Mouse (Mus musculus) embryonic facial prominence, embryonic 10.5 days (tissue): ENCODE results near the gene Pde4dip. TPM values are rescaled to one million over a fixed set of nuclear protein-coding genes. Genes with fewer than 3 reads are reported as not detected.

Experiments
- DNase-seq: peaks from one replicate; pipeline ENCODE4 v3.0.0-alpha.2; 2017; ENCODE audit warnings: low spot score
- H3K27ac ChIP-seq: fragments of 300-500 bp; sonication (generic); replicated peaks from 2 replicates; pipeline ENCODE4 v1.5.1; 2016; ENCODE audit warnings: mild to moderate bottlenecking
- H3K27me3 ChIP-seq: fragments of 300-500 bp; sonication (generic); replicated peaks from 2 replicates; pipeline ENCODE4 v1.6.1; 2016; ENCODE audit warnings: low read depth, mild to moderate bottlenecking; ENCODE audit not compliant: poor library complexity, severe bottlenecking
- H3K36me3 ChIP-seq: fragments of 300-500 bp; sonication (generic); replicated peaks from 2 replicates; pipeline ENCODE4 v1.6.1; 2016; ENCODE audit warnings: mild to moderate bottlenecking, moderate library complexity
- H3K4me1 ChIP-seq: fragments of 300-500 bp; sonication (generic); 2 replicates; pipeline ENCODE4 v1.6.1; 2016
- H3K4me3 ChIP-seq: fragments of 300-500 bp; sonication (generic); 2 replicates; pipeline ENCODE4 v1.5.1; 2016; ENCODE audit warnings: mild to moderate bottlenecking, moderate library complexity
- H3K9me3 ChIP-seq: fragments of 300-500 bp; sonication (generic); 2 replicates; pipeline ENCODE4 v1.6.1; 2016; ENCODE audit warnings: mild to moderate bottlenecking
- WGBS: fragments of 180-500 bp; shearing (Covaris S2); methylation state at CpG from one replicate; pipeline ENCODE4 v1.1.7; 2016; 5-methylcytosine and 5-hydroxymethylcytosine counted together
- polyA plus RNA-seq: library from polyadenylated mRNA; unstranded; fragments of >200 nt; fragmentation: Nextera tagmentation; extraction: Ambion mirVana; gene quantifications from 2 replicates; pipeline ENCODE4 v1.2.1, GENCODE M21; 2016

Pde4dip gene
- polyA plus RNA-seq, 1 experiment from 2014 or later: 28.2 TPM

DNA sequence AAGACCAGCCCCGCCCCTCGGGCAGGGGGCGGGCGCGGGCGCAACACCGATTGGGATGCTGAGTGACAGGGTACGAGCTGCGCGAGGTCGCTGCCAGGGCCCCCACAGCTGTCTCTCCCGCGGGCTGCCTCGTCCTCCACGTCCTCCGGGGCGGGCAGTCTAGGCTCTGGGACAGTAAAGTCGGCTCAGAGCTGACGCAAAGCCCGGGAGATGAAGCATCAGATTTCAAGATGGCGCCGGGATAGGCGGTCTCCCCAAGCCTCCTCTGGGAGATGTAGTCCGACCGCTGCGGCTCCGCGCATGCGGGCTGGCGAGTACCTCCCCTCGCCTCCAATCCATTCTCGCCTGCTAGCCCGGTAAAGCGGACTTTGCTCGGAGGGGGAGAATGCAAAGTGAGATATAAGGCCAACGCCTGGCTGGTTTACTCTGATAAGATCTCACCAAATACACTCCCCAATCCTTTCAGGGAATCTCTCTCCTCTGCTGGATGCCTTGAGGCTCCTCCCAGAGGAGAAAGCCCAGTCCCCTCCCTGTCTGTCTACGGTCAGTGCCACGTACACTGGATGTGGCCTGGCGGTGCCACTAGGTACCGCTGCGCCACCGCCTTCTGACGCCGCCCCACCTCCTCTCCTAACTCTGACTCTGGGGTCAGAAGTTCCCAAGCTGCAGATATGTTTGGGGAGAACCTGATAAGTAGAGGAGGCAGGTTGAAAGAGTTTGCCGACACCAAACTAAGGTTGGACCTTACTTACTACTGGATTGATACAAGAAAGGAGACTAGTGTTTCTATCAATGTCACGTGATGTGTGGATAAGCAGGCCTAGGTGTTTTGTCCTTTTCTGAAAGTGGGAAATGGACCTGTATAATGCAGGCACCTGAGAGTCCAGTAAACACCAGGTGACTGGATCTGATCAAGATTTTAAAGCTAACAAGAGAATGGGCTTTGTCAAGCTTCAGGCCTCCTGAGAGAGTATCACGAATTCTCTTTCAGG is 120.4 kb downstream of the Pde4dip start:
- H3K4me1 ChIP-seq: peaks cover 23% of the 10 kb centered on the region
- no peaks in the 10 kb centered on the region for H3K9me3 ChIP-seq

DNA sequence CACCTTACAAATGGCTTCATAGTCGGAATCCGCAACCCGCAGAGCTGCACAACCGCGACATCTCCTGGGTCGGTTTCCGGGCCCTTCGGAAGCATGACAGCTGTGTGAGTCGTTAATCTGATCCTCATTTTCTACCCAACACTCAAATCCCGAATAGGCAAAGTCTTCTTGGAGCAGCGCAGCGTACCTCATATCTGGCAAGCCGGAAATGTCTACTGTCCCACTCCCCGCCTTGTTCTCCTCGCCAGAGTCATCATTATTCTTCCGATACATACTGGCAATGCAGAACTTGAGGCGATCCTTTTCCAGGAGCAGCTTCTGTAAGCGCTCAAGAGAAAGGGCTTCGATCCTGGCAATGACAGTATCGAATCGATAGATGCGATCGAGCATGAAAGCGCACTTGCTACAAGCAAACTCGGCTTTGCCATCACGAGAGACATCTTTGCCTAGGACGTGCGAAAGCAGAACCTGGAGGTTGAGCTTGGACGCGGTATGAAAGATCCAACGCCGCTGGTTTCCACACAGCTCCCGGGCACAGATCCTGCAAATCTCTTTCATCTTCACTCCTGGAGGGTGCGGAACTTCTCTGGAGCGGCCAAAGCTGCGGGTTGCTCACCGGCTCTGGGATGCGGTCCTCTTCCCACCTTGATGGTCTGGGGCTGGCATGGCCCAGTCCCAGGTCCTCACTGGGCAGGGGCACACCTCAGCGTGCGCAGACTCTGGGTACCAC is 121.3 kb downstream of the Pde4dip start:
- Histone ChIP-seq H3K27me3 (no peaks in the 10 kb centered on the region), H3K27ac (peak overlapping the region; percentile 90), H3K4me3 (peak overlapping the region; percentile 86), H3K9me3 (no peaks in the 10 kb centered on the region), H3K36me3 (no peaks in the 10 kb centered on the region), H3K4me1 (peaks cover 23% of the 10 kb centered on the region)
- 8% methylated on average over 40 of the region's 40 CpGs for WGBS
- no peak for DNase-seq

More for the DNA sequence above, 120.4 kb downstream of the Pde4dip start:
- peak; percentile 95 for DNase-seq
- H3K4me3 ChIP-seq: peak overlapping the region; percentile 86
- no peaks in the 10 kb centered on the region for H3K36me3 ChIP-seq
- no peaks in the 10 kb centered on the region for H3K27me3 ChIP-seq
- WGBS: 3% methylated on average over 47 of the region's 47 CpGs
- peak overlapping the region; percentile 90 for H3K27ac ChIP-seq

DNA sequence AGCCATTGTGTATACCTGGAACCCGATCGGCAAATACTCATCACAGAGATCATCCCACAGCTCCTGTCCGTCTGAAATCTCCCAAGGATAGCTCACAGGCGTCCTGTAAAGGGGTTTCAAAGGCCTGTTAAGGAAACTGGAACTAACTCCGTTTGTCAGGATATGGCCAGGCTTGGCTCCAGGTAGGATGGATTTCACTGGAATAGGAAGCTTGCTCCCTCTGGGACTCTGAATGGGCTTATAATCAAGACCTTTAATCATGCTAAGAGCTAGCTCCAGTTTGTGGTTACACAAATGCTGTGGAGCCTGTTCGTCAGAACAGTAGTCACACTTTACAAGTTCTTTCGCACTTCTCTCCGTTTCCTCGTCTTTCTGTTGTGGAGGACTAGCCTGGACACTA is 122.0 kb downstream of the Pde4dip start:
- H3K9me3 ChIP-seq: no peaks in the 10 kb centered on the region
- peak overlapping the region; percentile 86 for H3K4me3 ChIP-seq
- H3K27ac ChIP-seq: no peak overlapping the region
- WGBS: 55% methylated on average over 9 of the region's 9 CpGs
- H3K36me3 ChIP-seq: no peaks in the 10 kb centered on the region
- no peak for DNase-seq
- H3K27me3 ChIP-seq: no peaks in the 10 kb centered on the region
- peaks cover 23% of the 10 kb centered on the region for H3K4me1 ChIP-seq

DNA sequence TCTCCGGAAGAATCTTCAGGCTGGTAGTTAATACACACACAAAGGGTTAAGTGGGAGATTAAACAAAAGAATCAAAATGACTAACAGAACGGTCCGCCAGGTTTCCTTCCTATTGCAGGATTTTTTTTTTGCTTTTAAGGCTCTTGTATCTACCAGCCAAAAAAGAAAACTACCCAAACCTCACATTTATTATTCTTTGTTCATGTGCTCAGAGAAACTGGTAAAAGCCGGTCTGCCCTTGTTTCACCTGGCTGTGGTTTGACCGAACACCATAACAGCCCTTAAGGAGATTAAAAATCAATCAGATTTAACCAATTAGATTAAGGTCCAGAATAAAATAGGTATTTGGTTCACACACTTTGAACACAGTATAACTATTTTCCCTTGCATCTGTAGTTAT is 124.4 kb downstream of the Pde4dip start:
- peaks cover 23% of the 10 kb centered on the region for H3K4me1 ChIP-seq

DNA sequence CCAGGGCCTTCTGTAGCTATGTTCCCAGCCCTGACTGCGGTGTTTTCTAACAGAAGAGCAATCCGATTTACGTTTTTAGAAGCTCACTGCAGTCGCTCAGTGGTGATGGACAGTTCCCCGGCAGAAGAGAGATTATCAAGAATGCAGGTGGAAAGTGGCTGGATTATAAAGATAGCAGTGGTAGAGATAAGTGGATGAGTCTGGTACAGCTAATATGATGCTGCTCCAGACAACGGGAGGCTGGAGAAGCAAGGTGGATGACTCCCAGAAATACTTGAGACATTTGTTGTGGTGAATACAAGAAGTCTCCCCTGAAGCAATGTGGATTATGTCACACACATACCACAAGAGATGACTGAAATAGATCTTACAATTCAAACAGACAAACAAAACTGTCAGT is 126.6 kb downstream of the Pde4dip start:
- Histone ChIP-seq H3K9me3 (no peaks in the 10 kb centered on the region), H3K4me1 (peaks cover 17% of the 10 kb centered on the region), H3K27me3 (no peaks in the 10 kb centered on the region), H3K4me3 (no peak overlapping the region), H3K27ac (no peak overlapping the region), H3K36me3 (peaks cover 18% of the 10 kb centered on the region)
- DNase-seq: no peak
- 88% methylated on average over 6 of the region's 6 CpGs for whole genome bisulfite sequencing

More for the DNA sequence above, 124.4 kb downstream of the Pde4dip start:
- no peak for DNase-seq
- Histone ChIP-seq H3K27ac (no peak overlapping the region), H3K36me3 (no peaks in the 10 kb centered on the region), H3K27me3 (no peaks in the 10 kb centered on the region), H3K4me3 (no peak overlapping the region), H3K9me3 (no peaks in the 10 kb centered on the region)
- WGBS: 82% methylated on average over 5 of the region's 5 CpGs

DNA sequence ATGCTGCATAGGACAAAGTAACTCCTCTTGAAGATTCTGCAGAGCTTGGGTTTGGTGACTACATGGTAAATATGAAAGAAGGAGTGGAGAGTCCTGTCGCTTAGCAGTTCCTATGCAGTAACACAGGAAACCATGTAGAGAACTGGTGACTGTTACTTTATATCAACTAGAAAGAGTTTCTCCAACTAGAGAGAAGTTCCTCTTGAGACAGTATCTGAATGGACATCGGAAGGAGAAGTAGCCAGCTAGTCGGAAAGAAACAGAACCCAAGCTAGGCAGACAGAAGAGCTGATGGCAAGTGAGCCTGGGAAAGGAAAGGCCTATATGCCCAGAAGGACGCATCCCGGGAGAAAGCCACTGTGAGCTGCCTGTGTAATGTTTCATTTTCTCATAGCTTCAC is 127.3 kb downstream of the Pde4dip start:
- Histone ChIP-seq H3K9me3 (no peaks in the 10 kb centered on the region), H3K4me3 (no peak overlapping the region), H3K4me1 (peaks cover 9% of the 10 kb centered on the region), H3K27me3 (no peaks in the 10 kb centered on the region), H3K36me3 (peaks cover 26% of the 10 kb centered on the region), H3K27ac (no peak overlapping the region)
- WGBS: 97% methylated on average over 5 of the region's 5 CpGs
- no peak for DNase-seq

DNA sequence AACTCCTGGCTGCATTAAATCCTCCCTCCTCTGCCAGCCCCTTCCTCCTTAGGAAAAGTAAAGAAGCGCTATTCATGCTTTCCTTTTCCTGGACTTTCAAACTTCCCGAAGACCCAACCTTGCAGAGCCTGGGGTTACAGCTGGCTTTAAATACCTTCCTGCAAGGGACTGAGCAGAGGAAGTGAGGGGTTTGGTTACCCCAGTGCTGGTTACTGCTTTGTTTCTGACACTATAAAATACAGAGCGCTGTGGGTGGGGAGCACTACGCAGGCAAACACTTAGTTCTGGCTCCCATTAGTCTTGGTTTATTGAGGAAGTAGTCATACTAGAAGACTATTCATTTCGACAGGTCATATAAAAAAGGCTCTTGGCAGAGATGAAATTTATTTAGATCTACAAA is 128.7 kb downstream of the Pde4dip start:
- no peaks in the 10 kb centered on the region; the same call in none of the 2 replicates for H3K4me1 ChIP-seq
- H3K4me3 ChIP-seq: no peak overlapping the region
- no peaks in the 10 kb centered on the region for H3K27me3 ChIP-seq
- no peaks in the 10 kb centered on the region for H3K9me3 ChIP-seq
- no peak overlapping the region for H3K27ac ChIP-seq
- H3K36me3 ChIP-seq: peaks cover 39% of the 10 kb centered on the region
- DNase-seq: no peak
- WGBS: 79% methylated on average over 5 of the region's 5 CpGs

DNA sequence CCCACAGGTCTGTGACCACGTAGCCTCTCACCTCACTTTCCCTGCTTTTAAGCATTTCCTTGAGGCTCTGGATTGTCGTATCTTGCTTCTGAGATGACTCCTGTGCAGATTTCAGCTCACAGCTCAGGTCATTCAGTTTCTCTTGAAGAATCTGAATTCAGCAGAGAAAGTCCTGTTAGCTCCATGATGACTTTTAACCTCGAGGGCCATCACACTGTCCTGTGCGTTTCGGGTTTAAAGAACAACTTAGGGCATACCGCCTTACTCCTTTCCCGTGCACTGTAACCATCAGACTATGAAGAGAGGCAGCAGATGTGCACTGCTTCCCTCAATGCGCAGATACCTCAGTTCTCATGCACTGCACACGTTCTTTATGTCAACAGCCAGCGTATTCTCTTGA is 131.0 kb downstream of the Pde4dip start:
- H3K27me3 ChIP-seq: no peaks in the 10 kb centered on the region
- H3K4me3 ChIP-seq: no peak overlapping the region
- H3K4me1 ChIP-seq: no peaks in the 10 kb centered on the region
- no peak overlapping the region for H3K27ac ChIP-seq
- no peaks in the 10 kb centered on the region for H3K9me3 ChIP-seq
- 94% methylated on average over 10 of the region's 10 CpGs for WGBS
- peaks cover 63% of the 10 kb centered on the region for H3K36me3 ChIP-seq
- no peak for DNase-seq

DNA sequence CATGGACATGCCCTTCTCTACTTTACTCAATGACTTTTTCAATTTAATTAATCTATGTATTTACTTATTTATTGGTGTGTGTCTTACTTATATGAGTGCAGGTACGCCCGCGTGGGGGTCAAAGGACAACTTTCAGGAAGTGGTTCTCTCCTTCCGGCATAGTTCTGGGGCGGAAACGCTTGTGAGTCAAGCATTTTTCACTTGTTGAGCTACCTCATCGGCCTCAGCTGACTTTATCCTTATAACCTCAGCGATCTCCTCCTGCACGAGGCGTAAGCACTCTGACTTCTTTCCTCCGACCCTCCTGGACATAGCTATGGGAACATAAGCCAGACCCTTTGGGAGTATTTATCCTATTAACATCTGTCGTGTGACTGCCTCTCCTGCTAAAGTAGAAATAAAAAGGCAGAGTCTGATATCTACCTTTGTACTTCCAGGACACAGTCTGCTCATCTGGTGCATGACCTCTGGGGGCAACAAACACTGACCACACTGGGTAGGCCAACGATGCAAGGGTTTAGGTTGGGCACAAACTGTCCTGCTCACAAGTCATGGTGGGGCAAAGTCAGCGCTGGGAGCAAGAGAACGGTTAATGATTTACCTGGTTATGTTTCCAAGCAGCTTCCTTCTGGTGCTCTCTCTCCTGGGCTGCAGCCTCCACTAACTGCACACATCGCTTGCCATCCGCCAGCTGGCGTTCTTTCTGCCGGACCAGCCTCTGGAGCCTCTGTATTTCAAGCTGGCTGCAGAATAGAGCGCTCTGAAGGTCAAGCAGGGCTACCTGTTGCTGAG is 132.0 kb downstream of the Pde4dip start:
- Histone ChIP-seq H3K36me3 (peaks cover 73% of the 10 kb centered on the region), H3K4me1 (no peaks in the 10 kb centered on the region), H3K27ac (no peak overlapping the region), H3K27me3 (no peaks in the 10 kb centered on the region), H3K9me3 (no peaks in the 10 kb centered on the region), H3K4me3 (no peak overlapping the region)
- WGBS: 89% methylated on average over 20 of the region's 20 CpGs
- no peak for DNase-seq

DNA sequence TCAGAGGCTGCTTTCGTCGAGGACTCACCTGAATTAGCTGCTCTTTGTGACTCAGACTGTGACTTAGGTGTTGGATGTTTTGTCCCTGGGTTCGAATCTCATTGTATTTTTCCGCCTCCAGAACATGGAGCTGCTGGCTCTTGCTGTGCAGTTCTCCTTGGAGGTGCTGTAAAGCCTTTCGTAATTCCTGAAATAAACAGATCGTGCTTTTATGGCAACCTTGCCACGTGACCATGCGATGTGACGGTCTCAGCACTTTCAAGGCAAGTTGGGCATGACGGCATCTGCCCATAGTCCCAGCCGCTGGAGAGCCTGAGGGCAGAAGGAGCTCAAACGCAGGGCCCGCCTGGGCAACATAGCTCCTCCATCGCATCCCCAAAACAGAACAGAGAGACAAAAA is 133.1 kb downstream of the Pde4dip start:
- Histone ChIP-seq H3K27me3 (no peaks in the 10 kb centered on the region), H3K4me1 (no peaks in the 10 kb centered on the region), H3K27ac (no peak overlapping the region), H3K9me3 (no peaks in the 10 kb centered on the region), H3K36me3 (peaks cover 84% of the 10 kb centered on the region), H3K4me3 (no peak overlapping the region)
- WGBS: 93% methylated on average over 14 of the region's 14 CpGs
- DNase-seq: no peak

DNA sequence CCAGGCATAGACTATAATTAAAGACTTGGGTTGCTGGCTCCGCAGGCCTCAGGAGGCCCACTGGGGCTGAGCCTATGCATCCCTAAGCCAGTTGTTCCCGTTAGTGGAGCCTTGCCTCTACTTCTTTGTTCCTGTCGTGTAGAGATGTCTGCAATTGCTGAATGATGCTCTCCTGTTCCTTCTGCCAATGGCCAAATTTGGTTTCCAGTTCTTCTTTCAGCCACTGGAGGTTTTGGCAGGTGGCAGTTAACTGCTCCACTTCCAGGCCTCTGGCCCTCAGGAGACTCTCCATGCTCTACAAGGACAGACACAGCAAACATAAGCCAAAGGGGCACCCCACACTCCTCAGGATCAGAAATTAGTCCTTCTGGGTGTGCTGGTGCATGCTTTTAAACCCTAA is 135.6 kb downstream of the Pde4dip start:
- 76% methylated on average over 3 of the region's 3 CpGs for WGBS
- Histone ChIP-seq H3K36me3 (peaks cover 99% of the 10 kb centered on the region), H3K27me3 (no peaks in the 10 kb centered on the region), H3K27ac (no peak overlapping the region), H3K9me3 (no peaks in the 10 kb centered on the region), H3K4me1 (no peaks in the 10 kb centered on the region), H3K4me3 (no peak overlapping the region)
- no peak for DNase-seq

DNA sequence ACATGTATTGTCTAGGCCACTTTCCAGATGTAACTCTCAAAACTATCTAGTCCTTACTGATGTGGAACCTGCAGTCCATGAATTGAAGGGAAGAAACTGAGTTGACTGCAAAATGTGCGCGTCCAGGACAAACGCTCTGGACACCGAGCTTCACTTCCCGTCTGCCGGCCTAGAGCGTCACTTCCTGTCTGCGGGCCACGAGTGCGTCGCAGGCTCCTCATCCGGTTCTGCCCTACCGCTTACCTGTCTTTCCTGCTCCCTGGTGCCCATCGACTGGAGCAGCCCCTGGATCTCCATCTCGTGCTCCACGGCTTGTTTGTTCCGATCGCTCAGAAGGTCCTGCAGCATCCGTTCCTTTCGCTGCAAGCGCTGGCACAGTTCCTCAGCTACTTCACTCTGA is 136.9 kb downstream of the Pde4dip start:
- no peak for DNase-seq
- WGBS: 93% methylated on average over 21 of the region's 21 CpGs
- Histone ChIP-seq H3K36me3 (peaks cover 98% of the 10 kb centered on the region), H3K27ac (no peak overlapping the region), H3K9me3 (no peaks in the 10 kb centered on the region), H3K27me3 (no peaks in the 10 kb centered on the region), H3K4me3 (no peak overlapping the region), H3K4me1 (no peaks in the 10 kb centered on the region)
